Mouse (Mus musculus): ENCODE results near the gene 2010109A12Rik.

DNA sequence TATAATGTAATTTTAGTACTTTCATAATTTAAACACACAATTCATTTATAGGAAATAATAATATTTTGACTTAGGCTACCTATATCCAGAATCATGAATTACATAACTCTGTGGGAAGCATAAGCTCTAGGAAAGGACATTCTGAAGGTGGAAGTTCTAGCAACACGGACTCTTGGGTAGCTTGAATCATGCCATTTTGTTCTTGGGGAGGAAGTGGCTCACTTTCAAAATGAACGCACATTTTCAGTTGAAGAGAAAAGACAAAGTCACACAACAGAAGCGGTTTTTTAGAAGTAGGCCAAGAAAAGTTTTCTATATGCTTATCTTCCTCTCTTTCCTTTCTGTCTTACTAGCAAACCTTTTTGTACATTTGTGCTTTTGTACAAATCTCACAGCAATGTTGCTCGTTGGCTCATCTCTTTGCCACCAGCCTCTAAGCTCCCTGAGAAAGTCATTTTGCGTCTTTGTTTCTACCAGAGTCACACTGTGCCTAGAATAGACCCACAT lies 49.5 kb downstream of the 2010109A12Rik start:
- TF ChIP-seq POLR2A (IDR thresholded peaks at IDR 0.05; ENCODE audit: insufficient read depth, low read length), result no peak
- TF ChIP-seq CTCF (IDR thresholded peaks at IDR 0.05; ENCODE audit: low read depth, low read length), result no peak
- no peak for TF ChIP-seq EP300 (IDR thresholded peaks at IDR 0.05; ENCODE audit: insufficient read depth, low read depth, low read length)
